Mouse (Mus musculus) MEL (cell line): ENCODE measurements around the gene Myrf.

ENCODE experiments used
- BHLHE40 ChIP-seq: IDR thresholded peaks from 2 replicates; pipeline ENCODE4 v1.6.1; 2012; ENCODE audit warnings: low read depth, mild to moderate bottlenecking, inconsistent platforms, low read length, improper control_type of control experiment, borderline replicate concordance
- CHD2 ChIP-seq: IDR thresholded peaks from 2 replicates; pipeline ENCODE4 v1.6.1; 2011; ENCODE audit warnings: low read length, improper control_type of control experiment
- CTCF ChIP-seq, 3 experiments: IDR thresholded peaks in 2 of 3; conservative IDR thresholded peaks in 1 of 3; 2 replicates each; pipeline ENCODE4 v1.5.1; 2011 to 2012; ENCODE audit warnings: low read length in 3 of 3, low read depth in 2 of 3, mild to moderate bottlenecking in 2 of 3, improper control_type of control experiment in 1 of 3, inconsistent platforms in 1 of 3, mixed read lengths in 1 of 3, moderate library complexity in 1 of 3; ENCODE audit not compliant: control insufficient read depth in 1 of 3, insufficient read depth in 1 of 3, poor library complexity in 1 of 3, severe bottlenecking in 1 of 3
- E2F4 ChIP-seq: IDR thresholded peaks from 2 replicates; pipeline ENCODE4 v1.6.1; 2011; ENCODE audit warnings: low read depth, low read length, improper control_type of control experiment, borderline replicate concordance
- EP300 ChIP-seq, 2 experiments: IDR thresholded peaks; 2 replicates each; pipeline ENCODE4 v1.6.1; 2011; ENCODE audit warnings: improper control_type of control experiment in 2 of 2, low read length in 2 of 2, low read depth in 1 of 2, mild to moderate bottlenecking in 1 of 2
- MAX ChIP-seq: IDR thresholded peaks from 2 replicates; pipeline ENCODE4 v1.6.1; 2011; ENCODE audit warnings: low read length, improper control_type of control experiment
- MEF2A ChIP-seq: IDR thresholded peaks from 2 replicates; pipeline ENCODE4 v1.6.1; 2014; ENCODE audit warnings: low read depth, mild to moderate bottlenecking, inconsistent platforms, low read length, improper control_type of control experiment; ENCODE audit not compliant: poor library complexity, insufficient replicate concordance, severe bottlenecking; ENCODE audit errors: extremely low read depth
- MXI1 ChIP-seq: IDR thresholded peaks from 2 replicates; pipeline ENCODE4 v1.6.1; 2011; ENCODE audit warnings: mild to moderate bottlenecking, low read depth, low read length, improper control_type of control experiment
- POLR2A ChIP-seq, 2 experiments: IDR thresholded peaks; 2 replicates each; pipeline ENCODE4 v1.6.1; 2011 to 2012; ENCODE audit warnings: low read length in 2 of 2, mild to moderate bottlenecking in 2 of 2, control low read depth in 1 of 2, improper control_type of control experiment in 1 of 2, low read depth in 1 of 2, moderate library complexity in 1 of 2; ENCODE audit not compliant: control insufficient read depth in 1 of 2, insufficient read depth in 1 of 2, poor library complexity in 1 of 2
- UBTF ChIP-seq: IDR thresholded peaks from 2 replicates; pipeline ENCODE4 v1.6.1; 2012; ENCODE audit warnings: low read depth, mild to moderate bottlenecking, inconsistent platforms, low read length, improper control_type of control experiment, moderate library complexity, borderline replicate concordance; ENCODE audit not compliant: insufficient read depth
- USF1 ChIP-seq: IDR thresholded peaks from 2 replicates; pipeline ENCODE4 v1.6.1; 2014; ENCODE audit warnings: low read depth, mild to moderate bottlenecking, inconsistent platforms, low read length, improper control_type of control experiment, moderate library complexity
- USF2 ChIP-seq, 2 experiments: IDR thresholded peaks; 2 replicates each; pipeline ENCODE4 v1.6.1; 2011 to 2012; ENCODE audit warnings: improper control_type of control experiment in 2 of 2, low read length in 2 of 2, borderline replicate concordance in 1 of 2, inconsistent platforms in 1 of 2, low read depth in 1 of 2, mild to moderate bottlenecking in 1 of 2; ENCODE audit not compliant: insufficient read depth in 1 of 2
- ZMIZ1 ChIP-seq: IDR thresholded peaks from 2 replicates; pipeline ENCODE4 v1.6.1; 2012; ENCODE audit warnings: low read depth, mild to moderate bottlenecking, inconsistent platforms, low read length, improper control_type of control experiment, moderate library complexity

DNA sequence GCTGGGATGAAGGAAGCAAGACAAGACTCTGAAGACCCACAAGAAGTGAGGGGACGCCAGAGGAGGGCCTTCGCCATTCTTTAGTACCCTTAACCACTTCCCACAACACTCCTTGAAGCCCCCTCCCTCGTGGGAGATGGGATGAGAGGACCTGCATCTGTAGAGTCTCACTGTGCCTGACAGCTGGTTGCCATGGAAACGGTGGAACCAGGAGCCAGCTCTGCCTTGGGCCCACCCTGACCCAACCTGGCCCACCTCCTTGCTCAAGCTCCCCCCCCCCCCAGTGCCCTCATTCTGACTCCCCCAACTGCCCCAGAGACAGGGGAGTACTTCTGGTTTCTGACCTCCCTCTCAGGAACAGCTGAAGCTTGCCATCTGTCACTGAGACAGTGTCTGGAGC is 19.0 kb downstream of the Myrf start:
- no peak for TF ChIP-seq E2F4
- TF ChIP-seq POLR2A (IDR thresholded peaks at IDR 0.05; ENCODE audit: control insufficient read depth in 1 of 2, insufficient read depth in 1 of 2, low read depth in 1 of 2, low read length in 2 of 2, poor library complexity in 1 of 2): no peak
- no peak for TF ChIP-seq EP300 (IDR thresholded peaks at IDR 0.05; ENCODE audit: low read depth in 1 of 2, low read length in 2 of 2)
- TF ChIP-seq MXI1: no peak
- TF ChIP-seq CTCF (IDR thresholded peaks at IDR 0.05 in 2 of 3, conservative IDR thresholded peaks at IDR 0.05 in 1 of 3; ENCODE audit: control insufficient read depth in 1 of 3, insufficient read depth in 1 of 3, low read depth in 2 of 3, low read length in 3 of 3, poor library complexity in 1 of 3, severe bottlenecking in 1 of 3): no peak
- no peak for TF ChIP-seq ZMIZ1
- TF ChIP-seq USF1: no peak
- no peak for TF ChIP-seq MAX
- TF ChIP-seq CHD2: no peak
- TF ChIP-seq USF2 (IDR thresholded peaks at IDR 0.05; ENCODE audit: borderline replicate concordance in 1 of 2, insufficient read depth in 1 of 2, low read depth in 1 of 2, low read length in 2 of 2): no peak
- no peak for TF ChIP-seq BHLHE40
- no peak for TF ChIP-seq MEF2A
- TF ChIP-seq UBTF: no peak
